Comparison of ENCODE assay signal across 22 mouse cellular contexts in genomic region chr4:93935692-93936091, GRCm38 (mm10).
"Had no signal": no experiment of that assay in that cellular context is flagged by ENCODE, and none has a peak within 500 bp of the region (broad histone marks: within the 10 kb centered on the region; RNA-seq: fewer than 3 reads in every experiment).

No protein-coding gene starts in this region.

- DNase-seq: heart, postnatal 10 days; heart, postnatal 14 days; heart, postnatal 36 days; heart, postnatal 4 days; kidney, adult 11 months; kidney, adult 18-20 months; kidney, adult 2 months; kidney, adult 8-10 months; kidney, adult 9 months; kidney, postnatal 10 days; kidney, postnatal 14 days; kidney, postnatal 25 days; kidney, postnatal 36 days; kidney, postnatal 4 days; layer of hippocampus, adult 9-11 months; layer of hippocampus, postnatal 36 days had no signal

- ATAC-seq: hindbrain, embryonic 16.5 days; hindbrain, postnatal 0 days; inflammation-experienced regulatory T-cells, adult 6 months; intestine, embryonic 15.5 days; intestine, embryonic 16.5 days; intestine, postnatal 0 days had no signal
